Mouse (Mus musculus) heart, adult 9 months (tissue): ENCODE results near the gene Tmed9.

ENCODE experiments used
- DNase-seq, 2 experiments: peaks; one replicate each; pipeline ENCODE4 v3.0.0; 2022; ENCODE audit warnings: low spot score in 2 of 2

Gene Tmed9

DNA sequence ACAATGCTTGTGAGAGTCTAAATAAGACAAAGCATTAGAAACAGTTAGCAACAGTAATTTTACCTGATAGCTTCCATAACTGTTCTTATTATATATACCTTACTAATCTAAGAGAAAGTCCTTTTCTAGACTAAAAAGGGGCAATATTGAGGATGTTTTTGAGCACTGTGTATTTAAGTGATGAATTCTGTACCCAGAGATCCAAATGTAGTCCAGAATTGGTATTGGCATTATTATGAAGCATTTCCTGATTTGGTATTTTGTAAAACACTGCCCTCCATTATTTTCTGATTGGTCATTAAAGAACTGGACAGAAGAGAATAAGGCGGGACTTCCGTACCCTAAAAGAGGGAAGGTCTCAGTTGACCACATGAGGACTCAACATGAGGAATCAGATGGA lies at the start of gene Tmed9:
Gene Tmed9, plus strand, starts transcription at position 301 of the 400 bp plus-strand sequence.
- no peak for DNase-seq

GRCm38 (mm10) chr13:55523951-55524600 lies 49.5 kb upstream of the Tmed9 start:
- no peak for DNase-seq

- DNase-seq, result no peak
Observed at GRCm38 (mm10) chr13:55525733-55526553, 47.6 kb upstream of the Tmed9 start.

- no peak for DNase-seq
Observed at GRCm38 (mm10) chr13:55527212-55527611, 46.3 kb upstream of the Tmed9 start.

- peak; percentile 35 to 60 for DNase-seq
Observed at GRCm38 (mm10) chr13:55527834-55528772, 45.4 kb upstream of the Tmed9 start.

GRCm38 (mm10) chr13:55529198-55529915 lies 44.2 kb upstream of the Tmed9 start, which contains the start of gene Dok3:
Gene Dok3, minus strand, starts transcription at chr13:55529296.
- DNase-seq, result no peak

GRCm38 (mm10) chr13:55535191-55535590 lies 38.3 kb upstream of the Tmed9 start:
- DNase-seq, result no peak

- no peak for DNase-seq
Observed at GRCm38 (mm10) chr13:55535796-55536193, 37.7 kb upstream of the Tmed9 start.

GRCm38 (mm10) chr13:55536194-55537175 lies 37.0 kb upstream of the Tmed9 start, which contains the start of gene Ddx41:
Gene Ddx41, minus strand, starts transcription at chr13:55536658.
- peak; percentile 100 for DNase-seq

DNA sequence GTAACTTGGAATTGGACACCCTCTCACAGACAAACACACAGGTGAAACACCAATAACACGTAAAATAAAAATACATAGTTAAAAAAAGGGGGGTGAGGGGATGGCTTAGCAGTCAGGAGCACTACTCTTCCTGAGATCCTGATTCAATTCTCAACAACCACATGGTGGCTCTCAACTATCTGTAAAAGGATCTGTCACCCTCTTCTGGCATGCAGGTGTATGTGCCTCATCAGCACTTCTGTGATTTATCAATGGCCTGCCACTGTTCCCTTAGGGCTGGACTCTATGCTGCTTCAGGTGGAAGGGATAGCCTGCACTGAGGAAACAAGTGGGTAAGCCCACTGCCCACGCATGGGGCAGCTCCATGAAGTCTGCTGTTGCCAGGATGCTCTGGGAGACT lies 32.6 kb upstream of the Tmed9 start:
- DNase-seq, result no peak

- DNase-seq, result no peak
Observed at GRCm38 (mm10) chr13:55542891-55543290, 30.6 kb upstream of the Tmed9 start.

DNA sequence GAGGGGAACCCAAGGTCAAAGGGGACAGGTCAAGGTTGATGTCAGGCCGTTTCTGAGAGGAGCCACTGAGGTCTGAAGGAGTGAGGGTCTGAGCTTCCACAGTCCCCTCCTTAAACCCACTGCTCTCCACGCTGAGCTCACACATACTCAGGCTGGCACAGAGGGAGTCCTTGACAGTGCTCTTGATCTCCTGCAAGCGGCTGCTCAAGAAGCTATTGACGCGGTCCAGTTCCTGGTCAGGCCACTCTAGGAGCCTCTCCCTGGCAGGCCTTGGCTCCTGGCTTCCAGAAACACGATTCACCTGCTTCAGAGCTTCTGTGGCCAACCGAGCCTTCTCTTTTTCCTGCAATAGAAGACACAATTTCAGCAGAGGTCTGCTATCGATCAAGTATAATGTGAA lies 30.1 kb upstream of the Tmed9 start:
- no peak for DNase-seq

- no peak for DNase-seq
Observed at GRCm38 (mm10) chr13:55544792-55545191, 28.7 kb upstream of the Tmed9 start.

DNA sequence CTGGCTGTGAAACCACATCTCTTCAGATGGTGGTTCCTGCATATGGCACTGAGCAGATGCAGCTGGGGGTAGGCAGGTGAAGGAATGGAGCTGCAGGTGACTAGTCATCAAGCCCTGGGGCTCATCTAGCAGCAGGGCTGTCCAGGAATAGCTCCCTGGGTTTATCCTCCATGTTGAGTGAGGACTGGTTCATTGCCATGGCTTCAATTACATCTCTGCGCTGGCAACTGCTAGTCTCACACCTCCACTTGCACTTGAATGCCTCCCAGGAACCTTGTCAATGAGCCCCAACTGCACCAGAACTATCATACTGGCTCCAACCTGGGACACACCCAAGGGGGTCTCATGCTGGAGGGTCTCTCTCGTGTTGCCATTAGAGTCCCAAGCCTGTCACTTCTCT lies 25.6 kb upstream of the Tmed9 start:
- DNase-seq, result no peak

DNA sequence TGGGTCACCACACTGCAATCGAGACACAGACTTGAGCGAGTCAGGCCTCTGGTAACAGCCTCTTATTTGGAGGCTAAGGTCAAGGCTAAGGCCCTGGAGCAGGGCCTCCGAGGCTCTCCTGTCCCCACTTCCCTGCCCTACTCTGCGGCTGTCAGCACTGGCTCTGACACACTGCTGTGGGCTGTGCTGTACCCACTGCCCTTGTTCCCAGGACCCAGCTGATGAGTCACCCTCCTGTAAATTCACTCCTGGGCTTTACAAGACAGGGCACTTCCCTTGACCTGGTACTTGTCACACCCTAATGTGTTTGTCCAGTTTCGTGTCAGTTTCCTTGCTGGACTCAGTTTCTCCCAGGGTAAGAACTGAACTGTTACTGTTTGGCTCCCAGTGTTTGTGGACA lies 25.1 kb upstream of the Tmed9 start:
- DNase-seq, result no peak

GRCm38 (mm10) chr13:55549061-55549460 lies 24.5 kb upstream of the Tmed9 start:
- no peak for DNase-seq

DNA sequence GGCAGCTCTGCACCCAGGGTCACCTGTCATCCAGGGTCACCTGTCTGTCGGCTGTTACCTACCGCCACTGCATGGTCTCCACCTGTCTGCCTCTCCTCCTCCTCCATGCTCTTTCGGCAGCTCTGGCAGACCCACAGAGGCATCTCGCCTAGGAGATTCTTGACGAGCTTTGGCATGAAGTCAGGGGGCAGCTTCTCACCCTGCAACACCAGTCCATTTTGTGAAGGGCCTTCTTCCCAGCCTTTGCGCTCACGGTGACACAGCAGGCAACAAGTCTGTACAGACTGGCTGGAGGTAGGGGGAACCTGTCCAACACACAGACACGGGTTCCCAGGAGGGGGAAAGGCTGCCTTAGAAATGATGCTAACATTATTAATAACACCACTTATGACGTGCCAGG lies 17.6 kb upstream of the Tmed9 start:
- no peak for DNase-seq

DNA sequence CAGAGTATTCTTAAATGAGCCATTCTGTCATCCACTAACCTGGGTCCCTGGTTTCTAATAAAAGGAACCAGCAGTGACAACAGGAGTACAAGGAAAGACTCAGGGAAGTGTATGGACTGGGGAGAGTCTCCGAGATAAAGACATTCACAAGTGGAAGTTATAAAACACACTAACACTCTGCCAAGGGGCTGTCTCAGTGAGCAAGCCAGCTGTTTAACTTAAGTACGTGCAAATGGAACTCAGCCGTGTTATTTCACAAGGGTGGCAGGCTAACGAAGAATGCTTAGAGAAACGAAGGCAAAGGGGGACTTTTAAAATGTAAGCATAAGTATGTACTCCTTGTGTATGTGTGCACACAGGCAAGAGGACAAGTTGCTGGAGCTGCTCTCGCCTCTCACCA lies 16.0 kb upstream of the Tmed9 start:
- no peak for DNase-seq

- no peak for DNase-seq
Observed at GRCm38 (mm10) chr13:55563266-55563879, 10.2 kb upstream of the Tmed9 start.

GRCm38 (mm10) chr13:55567001-55567400 lies 6.5 kb upstream of the Tmed9 start:
- no peak for DNase-seq
